Mouse (Mus musculus) myocyte (in vitro differentiated cells): ENCODE data around the gene Unc80. TPM values are rescaled to one million over a fixed set of nuclear protein-coding genes. Genes with fewer than 3 reads are reported as not detected.

Source experiments
- H3K27me3 ChIP-seq: one replicate; pipeline ENCODE4 v1.6.1; 2011; ENCODE audit not compliant: control insufficient read depth, insufficient read depth, insufficient read length
- H3K36me3 ChIP-seq: one replicate; pipeline ENCODE4 v1.6.1; 2011; ENCODE audit not compliant: control insufficient read depth, insufficient read depth
- H3K4me2 ChIP-seq: one replicate; pipeline ENCODE4 v1.6.1; 2011; ENCODE audit warnings: low read depth, control low read depth
- H3K4me3 ChIP-seq: one replicate; pipeline ENCODE4 v1.5.1; 2011; ENCODE audit warnings: mild to moderate bottlenecking, control low read depth, moderate library complexity
- H3K79me2 ChIP-seq: one replicate; pipeline ENCODE4 v1.6.1; 2011; ENCODE audit not compliant: control insufficient read depth, insufficient read depth
- H3ac ChIP-seq: one replicate; pipeline ENCODE4 v1.6.1; 2011; ENCODE audit not compliant: control insufficient read depth, insufficient read length
- CEBPB ChIP-seq: IDR thresholded peaks from 2 replicates; pipeline ENCODE4 v1.6.1; 2011; ENCODE audit warnings: mild to moderate bottlenecking, moderate library complexity; ENCODE audit not compliant: poor library complexity, insufficient read depth, severe bottlenecking
- E2F4 ChIP-seq: IDR thresholded peaks from one replicate; pipeline ENCODE4 v1.6.1; 2011; ENCODE audit warnings: mild to moderate bottlenecking, control low read depth, moderate library complexity; ENCODE audit not compliant: insufficient read depth
- MAX ChIP-seq: IDR thresholded peaks from one replicate; pipeline ENCODE4 v1.6.1; 2011; ENCODE audit warnings: low read depth, mild to moderate bottlenecking, control low read depth
- MYOD1 ChIP-seq, 3 experiments: IDR thresholded peaks; one replicate each; pipeline ENCODE4 v1.6.1; 2011; ENCODE audit warnings: control low read depth in 2 of 3, low read depth in 2 of 3, mild to moderate bottlenecking in 2 of 3, moderate library complexity in 1 of 3; ENCODE audit not compliant: insufficient read length in 2 of 3, control insufficient read depth in 1 of 3
- MYOG ChIP-seq, 3 experiments: IDR thresholded peaks; one replicate each; pipeline ENCODE4 v1.6.1; 2011; ENCODE audit warnings: control low read depth in 2 of 3, low read depth in 2 of 3, mild to moderate bottlenecking in 2 of 3; ENCODE audit not compliant: insufficient read length in 2 of 3, control insufficient read depth in 1 of 3, insufficient read depth in 1 of 3
- POLR2A ChIP-seq: IDR thresholded peaks from one replicate; pipeline ENCODE4 v1.6.1; 2011; ENCODE audit warnings: low read depth, mild to moderate bottlenecking, control low read depth, moderate library complexity; ENCODE audit not compliant: insufficient read length
- POLR2AphosphoS2 ChIP-seq: IDR thresholded peaks from one replicate; pipeline ENCODE4 v1.6.1; 2011; ENCODE audit warnings: low read depth, control low read depth; ENCODE audit not compliant: insufficient read length
- REST ChIP-seq: IDR thresholded peaks from one replicate; pipeline ENCODE4 v1.6.1; 2011; ENCODE audit warnings: mild to moderate bottlenecking, control low read depth, moderate library complexity; ENCODE audit not compliant: insufficient read depth, insufficient read length
- SRF ChIP-seq: IDR thresholded peaks from one replicate; pipeline ENCODE4 v1.6.1; 2011; ENCODE audit warnings: low read depth; ENCODE audit not compliant: control insufficient read depth, insufficient read length
- TCF12 ChIP-seq: IDR thresholded peaks from one replicate; pipeline ENCODE4 v1.6.1; 2011; ENCODE audit warnings: mild to moderate bottlenecking, control low read depth; ENCODE audit not compliant: poor library complexity, insufficient read depth, severe bottlenecking
- TCF3 ChIP-seq: IDR thresholded peaks from one replicate; pipeline ENCODE4 v1.6.1; 2011; ENCODE audit warnings: low read depth, control low read depth; ENCODE audit not compliant: insufficient read length
- USF1 ChIP-seq: IDR thresholded peaks from one replicate; pipeline ENCODE4 v1.6.1; 2011; ENCODE audit warnings: low read depth, mild to moderate bottlenecking, control low read depth, moderate library complexity
- polyA plus RNA-seq: library from polyadenylated mRNA; unstranded; fragments of >200 nt; fragmentation: generic; extraction: Trizol; gene quantifications from one replicate; pipeline ENCODE4 v1.2.1, GENCODE M21; 2012; ENCODE audit warnings: missing spikeins

The Unc80 gene
- polyA plus RNA-seq, 1 experiment, result not detected

GRCm38 (mm10) chr1:66671475-66671874 lies 203.3 kb downstream of the Unc80 start:
- TF ChIP-seq MYOD1 (IDR thresholded peaks at IDR 0.05; ENCODE audit: control insufficient read depth in 1 of 3, insufficient read length in 2 of 3, low read depth in 2 of 3) (no peak), TCF3 (no peak), MAX (no peak), E2F4 (no peak), POLR2AphosphoS2 (no peak)
- H3ac ChIP-seq, result no peak overlapping the region
- H3K4me3 ChIP-seq, result no peak overlapping the region
- H3K4me2 ChIP-seq, result no peak overlapping the region
- H3K27me3 ChIP-seq, result peaks cover 26% of the 10 kb centered on the region
- no peaks in the 10 kb centered on the region for H3K36me3 ChIP-seq
- no peaks in the 10 kb centered on the region for H3K79me2 ChIP-seq

GRCm38 (mm10) chr1:66672812-66673211 lies 204.6 kb downstream of the Unc80 start:
- Histone ChIP-seq H3K27me3 (peaks cover 26% of the 10 kb centered on the region), H3K4me2 (no peak overlapping the region)
- TF ChIP-seq E2F4 (no peak), MYOD1 (IDR thresholded peaks at IDR 0.05; ENCODE audit: control insufficient read depth in 1 of 3, insufficient read length in 2 of 3, low read depth in 2 of 3) (no peak), MAX (no peak), TCF12 (no peak), TCF3 (no peak), POLR2AphosphoS2 (no peak)

DNA sequence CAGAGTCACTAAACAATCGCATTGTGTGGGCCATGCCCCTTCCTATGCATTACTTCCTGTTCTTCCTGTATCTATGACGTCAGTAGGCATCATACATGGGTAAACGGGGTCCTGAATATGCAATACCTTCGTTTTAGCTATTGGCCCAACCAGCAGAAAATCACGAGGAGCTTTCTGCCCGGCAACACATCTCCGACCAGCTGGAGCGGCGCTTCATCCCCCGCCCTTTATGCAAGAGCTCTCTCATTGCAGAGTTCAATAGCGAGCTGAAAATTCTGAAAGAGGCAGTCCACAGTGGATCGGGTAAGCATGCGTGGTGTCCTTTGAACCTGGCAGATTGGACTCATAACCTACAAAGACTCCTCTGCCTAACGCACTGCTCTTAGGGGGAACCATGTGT lies 209.8 kb downstream of the Unc80 start:
- TF ChIP-seq POLR2AphosphoS2, result no peak
- no peak for TF ChIP-seq SRF
- H3K4me3 ChIP-seq, result no peak overlapping the region
- H3ac ChIP-seq, result no peak overlapping the region
- peaks cover 16% of the 10 kb centered on the region for H3K27me3 ChIP-seq
- H3K36me3 ChIP-seq, result no peaks in the 10 kb centered on the region
- no peaks in the 10 kb centered on the region for H3K79me2 ChIP-seq
- no peak overlapping the region for H3K4me2 ChIP-seq

More at GRCm38 (mm10) chr1:66672812-66673211, 204.6 kb downstream of the Unc80 start:
- no peak overlapping the region for H3ac ChIP-seq
- no peaks in the 10 kb centered on the region for H3K79me2 ChIP-seq
- H3K36me3 ChIP-seq, result no peaks in the 10 kb centered on the region
- H3K4me3 ChIP-seq, result no peak overlapping the region

DNA sequence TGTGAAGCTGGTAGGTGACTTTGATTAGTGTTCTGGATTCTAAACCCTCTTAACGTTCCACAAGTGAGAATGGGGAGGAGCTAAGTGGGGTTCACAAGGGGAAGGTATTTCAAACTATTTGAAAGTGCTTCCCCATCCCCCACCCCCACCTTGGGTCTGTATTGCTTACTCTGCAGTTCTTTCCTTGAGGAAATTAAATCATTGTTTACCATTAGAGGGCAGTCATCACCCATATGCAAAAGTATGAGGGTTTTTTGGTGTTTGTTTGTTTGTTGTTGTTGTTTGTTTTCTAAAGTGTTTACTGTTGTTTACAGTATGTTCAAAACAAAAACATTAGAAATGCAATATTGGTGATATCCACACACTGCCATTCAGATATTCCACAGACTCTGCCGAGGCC lies 210.5 kb downstream of the Unc80 start:
- Histone ChIP-seq H3K4me3 (no peak overlapping the region), H3ac (no peak overlapping the region), H3K79me2 (no peaks in the 10 kb centered on the region), H3K36me3 (no peaks in the 10 kb centered on the region), H3K4me2 (no peak overlapping the region), H3K27me3 (peaks cover 19% of the 10 kb centered on the region)
- no peak for TF ChIP-seq MAX
- no peak for TF ChIP-seq MYOD1 (IDR thresholded peaks at IDR 0.05; ENCODE audit: control insufficient read depth in 1 of 3, insufficient read length in 2 of 3, low read depth in 2 of 3)
- no peak for TF ChIP-seq E2F4
- no peak for TF ChIP-seq POLR2A
- TF ChIP-seq MYOG (IDR thresholded peaks at IDR 0.05; ENCODE audit: control insufficient read depth in 1 of 3, insufficient read depth in 1 of 3, insufficient read length in 2 of 3, low read depth in 2 of 3), result no peak
- no peak for TF ChIP-seq USF1
- TF ChIP-seq SRF, result no peak
- no peak for TF ChIP-seq TCF3
- no peak for TF ChIP-seq TCF12
- no peak for TF ChIP-seq REST
- TF ChIP-seq CEBPB, result no peak
- no peak for TF ChIP-seq POLR2AphosphoS2

DNA sequence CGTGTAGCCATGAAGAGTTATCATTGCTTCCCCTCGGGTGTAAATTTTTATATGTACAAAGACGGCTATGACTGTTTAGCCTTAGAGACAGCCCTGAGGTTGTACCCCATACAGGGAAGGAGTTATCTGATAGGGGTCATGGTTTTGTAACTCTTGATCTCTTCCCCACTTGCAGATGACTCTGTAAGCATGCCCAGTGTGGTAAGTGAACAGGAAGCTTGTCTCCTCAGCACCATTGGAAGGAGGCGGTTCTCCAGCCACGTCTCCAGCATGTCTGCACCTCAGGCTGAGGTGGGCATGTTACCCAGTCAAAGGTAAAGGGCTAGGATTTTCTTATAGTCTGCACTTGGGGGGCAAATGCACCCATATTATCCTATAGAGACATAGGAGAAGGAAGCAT lies 214.8 kb downstream of the Unc80 start:
- H3K4me2 ChIP-seq, result no peak overlapping the region
- no peaks in the 10 kb centered on the region for H3K79me2 ChIP-seq
- peaks cover 21% of the 10 kb centered on the region for H3K27me3 ChIP-seq
- TF ChIP-seq TCF3, result no peak
- no peak for TF ChIP-seq SRF
- no peak for TF ChIP-seq REST
- TF ChIP-seq MYOG (IDR thresholded peaks at IDR 0.05; ENCODE audit: control insufficient read depth in 1 of 3, insufficient read depth in 1 of 3, insufficient read length in 2 of 3, low read depth in 2 of 3), result no peak
- no peak for TF ChIP-seq CEBPB
- no peak for TF ChIP-seq MYOD1 (IDR thresholded peaks at IDR 0.05; ENCODE audit: control insufficient read depth in 1 of 3, insufficient read length in 2 of 3, low read depth in 2 of 3)
- no peak for TF ChIP-seq E2F4
- no peak for TF ChIP-seq MAX
- no peak for TF ChIP-seq USF1
- no peak for TF ChIP-seq TCF12
- no peak for TF ChIP-seq POLR2A
- TF ChIP-seq POLR2AphosphoS2, result no peak
- H3K36me3 ChIP-seq, result no peaks in the 10 kb centered on the region
- H3ac ChIP-seq, result no peak overlapping the region
- no peak overlapping the region for H3K4me3 ChIP-seq
